ENCODE assay signal across 28 mouse cellular contexts in the genomic region with DNA sequence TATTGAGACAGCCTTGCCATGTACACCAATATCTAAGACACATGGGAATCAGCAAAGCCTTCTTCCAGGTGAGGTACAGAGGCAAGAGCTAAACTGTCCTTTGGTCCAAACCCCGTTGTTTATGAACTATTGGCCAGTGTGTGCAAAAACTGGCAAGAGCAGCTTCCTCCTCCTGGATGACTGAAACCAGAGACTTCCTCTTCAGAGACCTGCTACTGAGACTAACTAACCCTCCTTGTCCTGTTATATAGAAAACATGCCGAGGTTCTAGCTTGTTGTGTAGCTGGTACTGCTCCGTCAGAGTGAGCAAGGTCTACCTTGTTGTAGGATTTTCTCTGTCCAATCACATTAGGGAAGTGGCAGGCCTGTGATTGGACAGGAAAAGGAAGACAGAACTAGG.
DNase-seq lines count a peak whose midpoint lies in the region; ATAC-seq lines count a peak whose summit lies in the region.
"Had no signal": no experiment of that assay in that cellular context is flagged by ENCODE, and none has a peak within 500 bp of the region (broad histone marks: within the 10 kb centered on the region; RNA-seq: fewer than 3 reads in every experiment).

No protein-coding gene starts in this region.

- H3K4me1 ChIP-seq in forebrain, embryonic 13.5 days, result no peaks in the 10 kb centered on the region
- H3K4me1 ChIP-seq: embryonic facial prominence, embryonic 13.5 days; embryonic facial prominence, embryonic 15.5 days; forebrain, embryonic 10.5 days; forebrain, embryonic 12.5 days; forebrain, embryonic 15.5 days had no signal

- 97% methylated on average over 3 of the region's 3 CpGs for WGBS in forebrain, embryonic 13.5 days

- no peak overlapping the region for H3K27ac ChIP-seq in forebrain, embryonic 13.5 days
- H3K27ac ChIP-seq: embryonic facial prominence, embryonic 13.5 days; embryonic facial prominence, embryonic 15.5 days; forebrain, embryonic 10.5 days; forebrain, embryonic 12.5 days; forebrain, embryonic 15.5 days had no signal

- no peaks in the 10 kb centered on the region for H3K9me3 ChIP-seq in forebrain, embryonic 13.5 days (replicated peaks)
- H3K9me3 ChIP-seq: embryonic facial prominence, embryonic 13.5 days; embryonic facial prominence, embryonic 15.5 days; forebrain, embryonic 12.5 days; forebrain, embryonic 15.5 days had no signal

- peak; percentile 93 for ATAC-seq in granulocyte monocyte progenitor cell, adult 5-6 weeks (replicated peaks; ENCODE audit: poor library complexity, severe bottlenecking)
- peak; percentile 91 for ATAC-seq in megakaryocyte, adult 5-6 weeks (ENCODE audit: poor library complexity, severe bottlenecking)
- ATAC-seq in monocyte, adult 5-6 weeks (replicated peaks; ENCODE audit: insufficient number of reproducible peaks, low FRiP score, low TSS enrichment, poor library complexity, severe bottlenecking), result peak; percentile 68; the same call in 1 of the 2 replicates
- no peak for ATAC-seq in forebrain, embryonic 13.5 days
- ATAC-seq: activated CD4-positive, CD25-positive, alpha-beta regulatory T cell, adult 4 months; CD4-positive, CD25-positive, alpha-beta regulatory T cell, adult 4 months; forebrain, embryonic 15.5 days; forebrain, postnatal 0 days; Patski had no signal

- no peak overlapping the region for H3K4me3 ChIP-seq in forebrain, embryonic 13.5 days
- H3K4me3 ChIP-seq: embryonic facial prominence, embryonic 13.5 days; embryonic facial prominence, embryonic 15.5 days; erythroblast, embryonic 14.5 days; forebrain, embryonic 10.5 days; forebrain, embryonic 12.5 days; forebrain, embryonic 15.5 days had no signal

- H3K9ac ChIP-seq in forebrain, embryonic 13.5 days, result no peak overlapping the region
- H3K9ac ChIP-seq: embryonic facial prominence, embryonic 13.5 days; embryonic facial prominence, embryonic 15.5 days; forebrain, embryonic 12.5 days; forebrain, embryonic 15.5 days; forebrain, postnatal 0 days had no signal

- H3K27me3 ChIP-seq in forebrain, embryonic 13.5 days, result no peaks in the 10 kb centered on the region
- H3K27me3 ChIP-seq: embryonic facial prominence, embryonic 13.5 days; embryonic facial prominence, embryonic 15.5 days; forebrain, embryonic 12.5 days; forebrain, embryonic 15.5 days; Patski had no signal

- no peaks in the 10 kb centered on the region for H3K36me3 ChIP-seq in forebrain, embryonic 13.5 days (ENCODE audit: poor library complexity, severe bottlenecking)
- H3K36me3 ChIP-seq: embryonic facial prominence, embryonic 13.5 days; embryonic facial prominence, embryonic 15.5 days; forebrain, embryonic 10.5 days; forebrain, embryonic 12.5 days; forebrain, embryonic 15.5 days had no signal

- no peak overlapping the region for H3K4me2 ChIP-seq in forebrain, embryonic 13.5 days
- H3K4me2 ChIP-seq: embryonic facial prominence, embryonic 13.5 days; embryonic facial prominence, embryonic 15.5 days; forebrain, embryonic 12.5 days; forebrain, embryonic 15.5 days had no signal

- peak; percentile 1 for DNase-seq in lung, postnatal 36 days
- DNase-seq in lung, postnatal 14 days, result no peak
- no peak for DNase-seq in MN1 (ENCODE audit: low spot score)
- DNase-seq in thymus, postnatal 36 days, result no peak
- DNase-seq: adrenal gland, adult 2 months; adrenal gland, postnatal 10 days; adrenal gland, postnatal 25 days; B cell, adult 2 months; cerebellum, adult 11 months; cerebellum, adult 18-20 months; cerebellum, adult 8-10 months; cerebellum, adult 9-11 months; cerebellum, postnatal 14 days; cerebellum, postnatal 36 days; forebrain, postnatal 0 days had no signal
